Mouse (Mus musculus) MEL (cell line): Measurements from ENCODE around the gene Pcx. TPM values are rescaled to one million over a fixed set of nuclear protein-coding genes. Genes with fewer than 3 reads are reported as not detected.

Experiments
- DNase-seq: peaks from one replicate; pipeline ENCODE4 v3.0.0; 2011; ENCODE audit warnings: low read depth, low spot score
- H3K27ac ChIP-seq: 2 replicates; pipeline ENCODE4 v1.5.1; 2012; ENCODE audit warnings: low read depth, mild to moderate bottlenecking, control low read depth, low read length, moderate library complexity; ENCODE audit not compliant: control insufficient read depth
- H3K27me3 ChIP-seq, 2 experiments: fragments of 150-350 bp in 1 of 2; sonication (generic) in 1 of 2; 2 replicates each; pipeline ENCODE4 v1.6.1; 2012; ENCODE audit warnings: low read length in 2 of 2, mild to moderate bottlenecking in 2 of 2, improper control_type of control experiment in 1 of 2, moderate library complexity in 1 of 2; ENCODE audit not compliant: insufficient read depth in 2 of 2, control insufficient read depth in 1 of 2
- H3K36me3 ChIP-seq, 2 experiments: 2 replicates each; pipeline ENCODE4 v1.6.1; 2012 to 2014; ENCODE audit warnings: low read length in 2 of 2, improper control_type of control experiment in 1 of 2, inconsistent platforms in 1 of 2, mild to moderate bottlenecking in 1 of 2; ENCODE audit not compliant: insufficient read depth in 2 of 2, control insufficient read depth in 1 of 2
- H3K4me1 ChIP-seq, 2 experiments: fragments of 150-350 bp in 1 of 2; sonication (generic) in 1 of 2; 2 replicates each; pipeline ENCODE4 v1.6.1; 2012; ENCODE audit warnings: low read length in 2 of 2, improper control_type of control experiment in 1 of 2, mild to moderate bottlenecking in 1 of 2; ENCODE audit not compliant: insufficient read depth in 2 of 2, control insufficient read depth in 1 of 2
- H3K4me3 ChIP-seq, 2 experiments: fragments of 150-350 bp in 1 of 2; sonication (generic) in 1 of 2; 2 replicates each; pipeline ENCODE4 v1.5.1; 2012; ENCODE audit warnings: low read depth in 2 of 2, low read length in 2 of 2, mild to moderate bottlenecking in 2 of 2, moderate library complexity in 2 of 2, control low read depth in 1 of 2, improper control_type of control experiment in 1 of 2; ENCODE audit not compliant: control insufficient read depth in 1 of 2, insufficient read depth in 1 of 2
- H3K79me2 ChIP-seq: 2 replicates; pipeline ENCODE4 v1.6.1; 2012; ENCODE audit warnings: mild to moderate bottlenecking, low read length, moderate library complexity; ENCODE audit not compliant: control insufficient read depth, poor library complexity, insufficient read depth
- H3K9ac ChIP-seq: 2 replicates; pipeline ENCODE4 v1.6.1; 2012; ENCODE audit warnings: low read depth, mild to moderate bottlenecking, control low read depth, low read length, moderate library complexity; ENCODE audit not compliant: control insufficient read depth, poor library complexity, severe bottlenecking
- H3K9me3 ChIP-seq: fragments of 150-350 bp; sonication (generic); replicated peaks from 2 replicates; pipeline ENCODE4 v1.6.1; 2012; ENCODE audit warnings: mild to moderate bottlenecking, low read length, improper control_type of control experiment, moderate library complexity; ENCODE audit not compliant: insufficient read depth
- BHLHE40 ChIP-seq: IDR thresholded peaks from 2 replicates; pipeline ENCODE4 v1.6.1; 2012; ENCODE audit warnings: low read depth, mild to moderate bottlenecking, inconsistent platforms, low read length, improper control_type of control experiment, borderline replicate concordance
- CHD2 ChIP-seq: IDR thresholded peaks from 2 replicates; pipeline ENCODE4 v1.6.1; 2011; ENCODE audit warnings: low read length, improper control_type of control experiment
- CTCF ChIP-seq, 3 experiments: IDR thresholded peaks in 2 of 3; conservative IDR thresholded peaks in 1 of 3; 2 replicates each; pipeline ENCODE4 v1.5.1; 2011 to 2012; ENCODE audit warnings: low read length in 3 of 3, low read depth in 2 of 3, mild to moderate bottlenecking in 2 of 3, improper control_type of control experiment in 1 of 3, inconsistent platforms in 1 of 3, mixed read lengths in 1 of 3, moderate library complexity in 1 of 3; ENCODE audit not compliant: control insufficient read depth in 1 of 3, insufficient read depth in 1 of 3, poor library complexity in 1 of 3, severe bottlenecking in 1 of 3
- ETS1 ChIP-seq: IDR thresholded peaks from 2 replicates; pipeline ENCODE4 v1.6.1; 2012; ENCODE audit warnings: low read depth, mild to moderate bottlenecking, inconsistent platforms, low read length, improper control_type of control experiment, moderate library complexity
- GABPA ChIP-seq: IDR thresholded peaks from 2 replicates; pipeline ENCODE4 v1.6.1; 2012; ENCODE audit warnings: low read depth, mild to moderate bottlenecking, inconsistent platforms, low read length, improper control_type of control experiment, moderate library complexity
- GATA1 ChIP-seq: IDR thresholded peaks from 2 replicates; pipeline ENCODE4 v1.6.1; 2011; ENCODE audit warnings: low read depth, low read length, improper control_type of control experiment
- HCFC1 ChIP-seq: IDR thresholded peaks from 2 replicates; pipeline ENCODE4 v1.6.1; 2012; ENCODE audit warnings: low read depth, mild to moderate bottlenecking, inconsistent platforms, low read length, improper control_type of control experiment, moderate library complexity
- JUND ChIP-seq: IDR thresholded peaks from 2 replicates; pipeline ENCODE4 v1.6.1; 2011; ENCODE audit warnings: low read depth, mild to moderate bottlenecking, improper control_type of control experiment, low read length
- KAT2A ChIP-seq: conservative IDR thresholded peaks from 2 replicates; pipeline ENCODE4 v1.6.1; 2012; ENCODE audit warnings: low read depth, low read length, improper control_type of control experiment, inconsistent platforms
- MAFK ChIP-seq: IDR thresholded peaks from 2 replicates; pipeline ENCODE4 v1.6.1; 2011; ENCODE audit warnings: low read depth, mild to moderate bottlenecking, low read length, improper control_type of control experiment, borderline replicate concordance
- MAX ChIP-seq: IDR thresholded peaks from 2 replicates; pipeline ENCODE4 v1.6.1; 2011; ENCODE audit warnings: low read length, improper control_type of control experiment
- MEF2A ChIP-seq: IDR thresholded peaks from 2 replicates; pipeline ENCODE4 v1.6.1; 2014; ENCODE audit warnings: low read depth, mild to moderate bottlenecking, inconsistent platforms, low read length, improper control_type of control experiment; ENCODE audit not compliant: poor library complexity, insufficient replicate concordance, severe bottlenecking; ENCODE audit errors: extremely low read depth
- MXI1 ChIP-seq: IDR thresholded peaks from 2 replicates; pipeline ENCODE4 v1.6.1; 2011; ENCODE audit warnings: mild to moderate bottlenecking, low read depth, low read length, improper control_type of control experiment
- MYB ChIP-seq: IDR thresholded peaks from 2 replicates; pipeline ENCODE4 v1.6.1; 2011; ENCODE audit warnings: mild to moderate bottlenecking, low read depth, low read length, improper control_type of control experiment
- NELFE ChIP-seq: IDR thresholded peaks from 2 replicates; pipeline ENCODE4 v1.6.1; 2011; ENCODE audit warnings: low read depth, low read length, improper control_type of control experiment
- POLR2AphosphoS2 ChIP-seq: IDR thresholded peaks from 2 replicates; pipeline ENCODE4 v1.6.1; 2011; ENCODE audit warnings: low read length, improper control_type of control experiment
- RAD21 ChIP-seq: IDR thresholded peaks from 2 replicates; pipeline ENCODE4 v1.6.1; 2011; ENCODE audit warnings: mild to moderate bottlenecking, low read depth, low read length, improper control_type of control experiment
- RCOR1 ChIP-seq: IDR thresholded peaks from 2 replicates; pipeline ENCODE4 v1.6.1; 2012; ENCODE audit warnings: low read depth, mild to moderate bottlenecking, inconsistent platforms, low read length, improper control_type of control experiment
- SIN3A ChIP-seq: IDR thresholded peaks from 2 replicates; pipeline ENCODE4 v1.6.1; 2012; ENCODE audit warnings: low read length, improper control_type of control experiment, inconsistent platforms
- SMC3 ChIP-seq: IDR thresholded peaks from 2 replicates; pipeline ENCODE4 v1.6.1; 2011; ENCODE audit warnings: low read depth, low read length, improper control_type of control experiment
- TAL1 ChIP-seq: IDR thresholded peaks from 2 replicates; pipeline ENCODE4 v1.6.1; 2012; ENCODE audit warnings: mild to moderate bottlenecking, inconsistent platforms, low read length, moderate library complexity, mixed read lengths
- TBP ChIP-seq: IDR thresholded peaks from 2 replicates; pipeline ENCODE4 v1.8.0; 2011; ENCODE audit warnings: low read depth, low read length, improper control_type of control experiment
- TCF12 ChIP-seq: IDR thresholded peaks from 2 replicates; pipeline ENCODE4 v1.6.1; 2014; ENCODE audit warnings: low read depth, mild to moderate bottlenecking, inconsistent platforms, low read length, improper control_type of control experiment, moderate library complexity
- UBTF ChIP-seq: IDR thresholded peaks from 2 replicates; pipeline ENCODE4 v1.6.1; 2012; ENCODE audit warnings: low read depth, mild to moderate bottlenecking, inconsistent platforms, low read length, improper control_type of control experiment, moderate library complexity, borderline replicate concordance; ENCODE audit not compliant: insufficient read depth
- USF1 ChIP-seq: IDR thresholded peaks from 2 replicates; pipeline ENCODE4 v1.6.1; 2014; ENCODE audit warnings: low read depth, mild to moderate bottlenecking, inconsistent platforms, low read length, improper control_type of control experiment, moderate library complexity
- USF2 ChIP-seq, 2 experiments: IDR thresholded peaks; 2 replicates each; pipeline ENCODE4 v1.6.1; 2011 to 2012; ENCODE audit warnings: improper control_type of control experiment in 2 of 2, low read length in 2 of 2, borderline replicate concordance in 1 of 2, inconsistent platforms in 1 of 2, low read depth in 1 of 2, mild to moderate bottlenecking in 1 of 2; ENCODE audit not compliant: insufficient read depth in 1 of 2
- ZC3H11A ChIP-seq: IDR thresholded peaks from 2 replicates; pipeline ENCODE4 v1.6.1; 2012; ENCODE audit warnings: low read depth, mild to moderate bottlenecking, inconsistent platforms, low read length, improper control_type of control experiment
- ZKSCAN1 ChIP-seq: IDR thresholded peaks from 2 replicates; pipeline ENCODE4 v1.6.1; 2012; ENCODE audit warnings: low read depth, mild to moderate bottlenecking, inconsistent platforms, low read length, improper control_type of control experiment, moderate library complexity
- ZMIZ1 ChIP-seq: IDR thresholded peaks from 2 replicates; pipeline ENCODE4 v1.6.1; 2012; ENCODE audit warnings: low read depth, mild to moderate bottlenecking, inconsistent platforms, low read length, improper control_type of control experiment, moderate library complexity
- ZNF384 ChIP-seq: IDR thresholded peaks from 2 replicates; pipeline ENCODE4 v1.6.1; 2012; ENCODE audit warnings: low read depth, mild to moderate bottlenecking, inconsistent platforms, low read length, improper control_type of control experiment
- polyA plus RNA-seq, 2 experiments: library from polyadenylated mRNA; stranded (reverse) in 1 of 2; unstranded in 1 of 2; fragments of >175 nt in 1 of 2; fragments of >200 nt in 1 of 2; gene quantifications; 2 replicates each; pipeline versions ENCODE4 v1.2.1 to v1.2.4; 2012; ENCODE audit warnings: low replicate concordance in 2 of 2, low read depth in 1 of 2; ENCODE audit not compliant: insufficient read length in 2 of 2, insufficient read depth in 1 of 2, missing spikeins in 1 of 2
- total RNA-seq: library from RNA; depleted of rRNA; stranded (reverse); fragments of 300-350 nt; gene quantifications from 2 replicates; pipeline ENCODE4 v1.2.3, GENCODE M21; 2012

The Pcx gene
- total and polyA plus RNA-seq, 3 experiments, result 7.2 to 7.9 TPM; not detected in 1

DNA sequence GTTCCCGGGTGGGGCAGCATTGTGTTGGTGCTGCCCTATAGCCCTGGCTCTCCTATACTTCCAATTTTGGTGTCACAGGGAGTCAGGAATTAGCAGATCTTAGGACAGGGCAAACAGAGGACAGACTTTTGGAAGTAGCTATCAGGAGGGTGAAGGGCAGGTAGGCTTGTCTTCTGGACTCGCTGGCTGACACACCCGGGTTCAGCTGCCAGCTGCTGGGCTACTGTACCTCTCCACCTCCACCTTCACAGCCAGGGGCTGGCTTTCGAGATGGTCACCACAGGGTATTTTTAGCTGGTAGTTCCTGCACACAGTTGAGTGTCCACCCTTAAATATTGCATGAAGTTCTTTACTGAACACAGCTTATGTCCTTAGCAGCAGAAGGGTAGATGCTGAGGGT lies 98.2 kb downstream of the Pcx start:
- Histone ChIP-seq H3K27me3 (no peaks in the 10 kb centered on the region), H3K79me2 (no peaks in the 10 kb centered on the region), H3K4me3 (no peak overlapping the region), H3K27ac (no peak overlapping the region), H3K9me3 (no peaks in the 10 kb centered on the region), H3K9ac (no peak overlapping the region), H3K36me3 (no peaks in the 10 kb centered on the region), H3K4me1 (no peaks in the 10 kb centered on the region)
- TF ChIP-seq ZC3H11A (no peak), BHLHE40 (no peak), RCOR1 (no peak), TCF12 (no peak), UBTF (no peak), MYB (no peak), ETS1 (no peak), MEF2A (no peak), MAFK (no peak), USF2 (IDR thresholded peaks at IDR 0.05; ENCODE audit: borderline replicate concordance in 1 of 2, insufficient read depth in 1 of 2, low read depth in 1 of 2, low read length in 2 of 2) (no peak), RAD21 (no peak), MXI1 (no peak), NELFE (no peak), SIN3A (no peak), ZKSCAN1 (no peak), USF1 (no peak), CHD2 (no peak), TBP (no peak), JUND (no peak)
- DNase-seq, result no peak

- H3K9me3 ChIP-seq, result no peaks in the 10 kb centered on the region
- DNase-seq, result no peak
- H3K4me1 ChIP-seq, result no peaks in the 10 kb centered on the region
- no peak overlapping the region for H3K9ac ChIP-seq
- no peaks in the 10 kb centered on the region for H3K27me3 ChIP-seq
- H3K36me3 ChIP-seq, result no peaks in the 10 kb centered on the region
- peaks cover 1% of the 10 kb centered on the region; the same call in 1 of the 2 replicates for H3K79me2 ChIP-seq
- H3K27ac ChIP-seq, result no peak overlapping the region
- H3K4me3 ChIP-seq, result no peak overlapping the region
- TF ChIP-seq NELFE, result no peak
- TF ChIP-seq USF2 (IDR thresholded peaks at IDR 0.05; ENCODE audit: borderline replicate concordance in 1 of 2, insufficient read depth in 1 of 2, low read depth in 1 of 2, low read length in 2 of 2), result no peak
- TF ChIP-seq MAX, result no peak
- no peak for TF ChIP-seq KAT2A
- TF ChIP-seq CHD2, result no peak
- TF ChIP-seq CTCF (IDR thresholded peaks at IDR 0.05 in 2 of 3, conservative IDR thresholded peaks at IDR 0.05 in 1 of 3; ENCODE audit: control insufficient read depth in 1 of 3, insufficient read depth in 1 of 3, low read depth in 2 of 3, low read length in 3 of 3, poor library complexity in 1 of 3, severe bottlenecking in 1 of 3), result no peak
- no peak for TF ChIP-seq ZNF384
- TF ChIP-seq SMC3, result no peak
- no peak for TF ChIP-seq GATA1
- no peak for TF ChIP-seq RAD21
- no peak for TF ChIP-seq JUND
- no peak for TF ChIP-seq HCFC1
- no peak for TF ChIP-seq SIN3A
- no peak for TF ChIP-seq UBTF
- TF ChIP-seq TAL1, result no peak
- no peak for TF ChIP-seq GABPA
- TF ChIP-seq ZMIZ1, result no peak
- no peak for TF ChIP-seq POLR2AphosphoS2
- TF ChIP-seq, all 39 proteins: peak for 0
Measured at GRCm38 (mm10) chr19:4610109-4610508, 99.8 kb downstream of the Pcx start.
